Mouse (Mus musculus) ES-E14 (cell line): ENCODE measurements at regions not wholly inside any gene's neighbourhood (a gene's known extent, or its start where the extent isn't known, plus 50 kb on each side); places are given as distances from the start of the nearest gene placed in this dataset.

ENCODE experiments used
- CHD2 ChIP-seq: IDR thresholded peaks from 2 replicates; pipeline ENCODE4 v1.6.1; 2014; ENCODE audit warnings: mild to moderate bottlenecking, low read depth, low read length, inconsistent platforms
- MAFK ChIP-seq: IDR thresholded peaks from 2 replicates; pipeline ENCODE4 v1.6.1; 2014; ENCODE audit warnings: mild to moderate bottlenecking, low read depth, low read length, inconsistent platforms; ENCODE audit not compliant: insufficient read depth

GRCm38 (mm10) chr3:63638572-63638971, 154.9 kb upstream of the Gm34302 start:
- TF ChIP-seq MAFK (no peak), CHD2 (no peak)
